Mouse (Mus musculus): Measurements from ENCODE around the gene Hcrt. TPM values are rescaled to one million over a fixed set of nuclear protein-coding genes. Genes with fewer than 3 reads are reported as not detected.

Gene Hcrt
- polyA plus RNA-seq, 1 experiment from 2014 or later, result not detected

DNA sequence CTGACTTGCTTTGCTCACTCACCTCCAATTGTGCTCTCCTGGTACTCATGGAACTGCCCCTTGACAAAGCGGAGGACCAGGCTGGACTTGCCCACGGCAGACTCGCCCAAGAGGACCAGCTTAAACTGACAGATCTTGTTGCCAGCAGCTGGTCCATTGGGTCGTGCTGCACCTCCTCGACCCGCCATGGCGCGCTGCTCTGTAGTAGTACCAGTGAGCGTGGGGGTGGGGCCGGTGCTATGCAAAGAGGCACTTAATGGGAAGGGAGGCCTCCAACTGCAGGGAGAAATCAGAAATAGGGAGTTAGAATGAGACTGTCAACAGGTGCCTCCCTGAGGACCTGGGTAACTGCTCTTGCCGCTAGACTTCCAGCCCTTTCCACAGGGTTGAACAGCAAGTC lies 42.8 kb downstream of the Hcrt start:
- Histone ChIP-seq H3K27ac (peak overlapping the region; percentile 82), H3K4me2 (no peak overlapping the region), H3K9me3 (replicated peaks) (no peaks in the 10 kb centered on the region), H3K27me3 (no peaks in the 10 kb centered on the region), H3K9ac (no peak overlapping the region), H3K4me1 (replicated peaks) (peaks cover 56% of the 10 kb centered on the region), H3K4me3 (no peak overlapping the region), H3K36me3 (peaks cover 44% of the 10 kb centered on the region)
- WGBS, result 76% methylated on average over 11 of the region's 11 CpGs
- ATAC-seq (replicated peaks; ENCODE audit: insufficient number of reproducible peaks, insufficient read depth, low FRiP score, low read depth), result no peak

DNA sequence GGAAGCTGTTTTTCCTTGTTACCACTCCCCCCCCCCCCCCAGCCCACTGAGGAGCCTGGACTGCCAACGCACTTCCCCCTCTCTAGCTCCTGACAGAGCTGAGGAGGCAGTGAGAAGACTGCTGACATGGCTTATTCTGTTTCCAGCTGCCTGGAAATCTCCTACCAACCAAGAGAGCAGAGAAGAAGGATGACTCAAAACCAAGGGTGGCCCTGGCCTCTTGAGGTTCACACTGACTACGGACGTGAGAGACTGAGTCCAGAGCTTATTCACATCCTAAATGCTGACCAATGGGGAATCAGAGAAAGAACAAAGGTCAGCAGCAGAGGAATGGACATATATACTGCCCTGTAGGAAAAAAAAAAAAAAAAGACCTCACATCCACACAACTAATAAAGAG lies 43.4 kb downstream of the Hcrt start:
- no peak for ATAC-seq (replicated peaks; ENCODE audit: insufficient number of reproducible peaks, insufficient read depth, low FRiP score, low read depth)
- no peak overlapping the region for H3K9ac ChIP-seq
- 66% methylated on average over 3 of the region's 3 CpGs for WGBS
- H3K4me2 ChIP-seq, result no peak overlapping the region
- peaks cover 46% of the 10 kb centered on the region for H3K36me3 ChIP-seq
- no peak overlapping the region for H3K4me3 ChIP-seq
- H3K9me3 ChIP-seq (replicated peaks), result no peaks in the 10 kb centered on the region
- peaks cover 54% of the 10 kb centered on the region for H3K4me1 ChIP-seq (replicated peaks)
- no peak overlapping the region; the same call in 1 of the 2 replicates for H3K27ac ChIP-seq
- H3K27me3 ChIP-seq, result no peaks in the 10 kb centered on the region

DNA sequence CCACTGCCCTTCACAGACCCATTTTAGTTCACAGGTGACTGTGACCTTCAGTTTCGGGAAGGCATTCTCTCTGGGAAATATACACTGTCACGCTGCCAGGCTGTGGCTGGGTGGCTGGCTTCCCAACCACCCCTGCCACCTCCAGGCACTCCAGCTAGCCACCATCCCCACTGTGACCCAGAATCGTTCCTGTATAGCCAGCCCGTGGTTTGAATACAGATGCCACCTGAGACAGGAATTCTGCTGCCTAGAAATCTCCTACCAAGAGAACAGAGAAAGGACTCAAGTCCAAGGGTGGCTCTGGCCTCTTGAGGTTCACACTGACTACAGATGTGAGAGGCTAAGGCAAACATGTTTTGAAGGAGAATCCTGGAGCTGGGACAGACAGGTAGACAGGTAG lies 43.9 kb downstream of the Hcrt start:
- H3K4me3 ChIP-seq, result no peak overlapping the region
- H3K27ac ChIP-seq, result no peak overlapping the region
- no peak for ATAC-seq (replicated peaks; ENCODE audit: insufficient number of reproducible peaks, insufficient read depth, low FRiP score, low read depth)
- peaks cover 56% of the 10 kb centered on the region for H3K4me1 ChIP-seq (replicated peaks)
- no peaks in the 10 kb centered on the region for H3K9me3 ChIP-seq (replicated peaks)
- no peak overlapping the region for H3K9ac ChIP-seq
- peaks cover 46% of the 10 kb centered on the region for H3K36me3 ChIP-seq
- no peaks in the 10 kb centered on the region for H3K27me3 ChIP-seq
- WGBS, result 87% methylated on average over 4 of the region's 4 CpGs
- H3K4me2 ChIP-seq, result no peak overlapping the region

DNA sequence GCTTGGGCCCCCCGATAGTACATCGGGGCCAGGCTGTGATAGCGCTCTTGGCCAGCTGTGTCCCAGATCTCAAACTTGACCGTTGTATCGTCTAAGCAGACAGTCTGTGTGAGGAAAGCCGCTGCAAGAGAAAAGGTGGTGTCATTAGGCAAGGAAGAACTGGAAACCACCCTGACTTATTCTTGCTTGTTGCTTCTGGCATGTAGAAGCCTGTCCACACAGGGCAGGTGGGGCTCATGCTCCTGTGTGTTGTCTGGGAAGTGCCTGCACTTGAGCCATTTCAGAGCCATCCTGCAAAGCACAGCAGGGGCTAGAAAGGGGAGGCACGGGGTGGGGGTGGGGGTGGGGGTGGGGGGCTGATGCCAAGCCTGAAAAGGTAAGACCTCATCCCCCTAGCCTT lies 44.3 kb downstream of the Hcrt start:
- no peaks in the 10 kb centered on the region for H3K9me3 ChIP-seq (replicated peaks)
- H3K27ac ChIP-seq, result no peak overlapping the region
- no peak overlapping the region for H3K4me3 ChIP-seq
- H3K27me3 ChIP-seq, result no peaks in the 10 kb centered on the region
- no peak overlapping the region for H3K4me2 ChIP-seq
- 94% methylated on average over 7 of the region's 7 CpGs for WGBS
- no peak for ATAC-seq (replicated peaks; ENCODE audit: insufficient number of reproducible peaks, insufficient read depth, low FRiP score, low read depth)
- H3K36me3 ChIP-seq, result peaks cover 46% of the 10 kb centered on the region
- H3K9ac ChIP-seq, result no peak overlapping the region
- peaks cover 60% of the 10 kb centered on the region for H3K4me1 ChIP-seq (replicated peaks)

DNA sequence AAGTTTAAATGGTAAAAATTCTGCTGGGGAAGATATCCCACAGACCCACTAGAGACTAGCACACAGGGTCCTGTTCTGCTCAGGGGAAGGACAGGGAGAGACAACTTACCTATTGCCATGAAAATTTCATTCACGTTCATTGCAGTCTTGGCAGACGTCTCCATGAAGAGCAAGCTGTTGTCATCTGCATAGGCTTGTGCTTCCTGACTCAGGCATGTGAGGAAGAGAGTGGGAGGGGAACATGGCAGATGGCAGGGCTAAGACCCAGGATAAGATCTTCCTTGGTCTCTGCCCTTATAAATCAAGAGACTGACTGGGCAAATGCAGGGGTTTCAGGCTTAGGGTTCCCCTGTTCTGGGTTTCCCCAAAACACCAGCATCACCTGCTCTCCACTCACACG lies 46.1 kb downstream of the Hcrt start:
- no peak overlapping the region for H3K4me3 ChIP-seq
- H3K36me3 ChIP-seq, result peaks cover 46% of the 10 kb centered on the region
- no peaks in the 10 kb centered on the region for H3K27me3 ChIP-seq
- H3K9me3 ChIP-seq (replicated peaks), result no peaks in the 10 kb centered on the region
- peaks cover 55% of the 10 kb centered on the region for H3K4me1 ChIP-seq (replicated peaks)
- H3K27ac ChIP-seq, result no peak overlapping the region
- H3K9ac ChIP-seq, result no peak overlapping the region
- 78% methylated on average over 3 of the region's 3 CpGs for WGBS
- no peak overlapping the region for H3K4me2 ChIP-seq
- no peak for ATAC-seq (replicated peaks; ENCODE audit: insufficient number of reproducible peaks, insufficient read depth, low FRiP score, low read depth)

DNA sequence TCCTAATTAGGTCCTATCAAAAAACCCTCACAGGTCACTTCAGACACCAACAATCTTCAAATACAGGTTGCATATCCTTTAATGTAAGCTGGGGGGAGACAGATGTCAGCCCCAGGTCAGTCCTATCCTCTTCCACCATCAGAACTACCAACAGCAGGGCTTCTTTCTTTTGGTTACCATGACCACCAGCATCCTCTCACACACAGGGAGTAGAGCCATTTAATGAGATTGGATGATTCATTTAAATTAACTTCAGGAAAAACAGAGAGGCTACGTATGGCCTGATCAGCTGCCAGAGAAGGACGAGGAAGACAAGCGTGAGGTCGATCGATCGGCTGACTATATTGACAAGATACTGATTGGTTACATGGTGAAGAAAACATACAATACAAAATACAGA lies 47.8 kb downstream of the Hcrt start:
- ATAC-seq (replicated peaks; ENCODE audit: insufficient number of reproducible peaks, insufficient read depth, low FRiP score, low read depth), result no peak
- Histone ChIP-seq H3K4me2 (no peak overlapping the region), H3K9ac (no peak overlapping the region), H3K9me3 (replicated peaks) (no peaks in the 10 kb centered on the region), H3K4me1 (replicated peaks) (peaks cover 46% of the 10 kb centered on the region), H3K36me3 (peaks cover 55% of the 10 kb centered on the region), H3K27ac (no peak overlapping the region), H3K27me3 (no peaks in the 10 kb centered on the region), H3K4me3 (no peak overlapping the region)
- WGBS, result 92% methylated on average over 6 of the region's 6 CpGs

DNA sequence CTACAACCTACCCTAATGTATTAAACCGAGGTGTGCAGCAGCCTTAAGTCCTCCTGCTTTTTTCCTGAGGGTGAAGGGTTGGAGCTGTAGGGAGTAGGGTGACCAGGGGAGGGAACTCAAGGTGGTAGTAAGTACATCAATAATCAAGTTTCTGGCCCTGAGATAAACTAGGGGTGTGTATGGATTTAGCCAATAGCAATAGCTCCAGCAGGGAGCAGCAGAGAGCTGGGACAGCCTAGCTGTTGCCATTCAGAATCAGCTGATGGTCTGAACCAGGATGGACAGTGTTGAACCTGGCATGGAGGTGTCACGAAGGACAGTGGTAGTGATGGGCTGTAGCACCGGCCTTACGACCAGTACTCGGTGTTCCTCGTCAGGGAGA lies 48.2 kb downstream of the Hcrt start:
- no peak for ATAC-seq (replicated peaks; ENCODE audit: insufficient number of reproducible peaks, insufficient read depth, low FRiP score, low read depth)
- Histone ChIP-seq H3K27ac (peak overlapping the region; percentile 79), H3K4me1 (replicated peaks) (peaks cover 42% of the 10 kb centered on the region), H3K27me3 (no peaks in the 10 kb centered on the region), H3K36me3 (peaks cover 57% of the 10 kb centered on the region), H3K9me3 (replicated peaks) (no peaks in the 10 kb centered on the region), H3K9ac (no peak overlapping the region), H3K4me3 (peak overlapping the region; percentile 36; the same call in 1 of the 2 replicates), H3K4me2 (peak overlapping the region; percentile 65)
- WGBS, result 48% methylated on average over 6 of the region's 6 CpGs

DNA sequence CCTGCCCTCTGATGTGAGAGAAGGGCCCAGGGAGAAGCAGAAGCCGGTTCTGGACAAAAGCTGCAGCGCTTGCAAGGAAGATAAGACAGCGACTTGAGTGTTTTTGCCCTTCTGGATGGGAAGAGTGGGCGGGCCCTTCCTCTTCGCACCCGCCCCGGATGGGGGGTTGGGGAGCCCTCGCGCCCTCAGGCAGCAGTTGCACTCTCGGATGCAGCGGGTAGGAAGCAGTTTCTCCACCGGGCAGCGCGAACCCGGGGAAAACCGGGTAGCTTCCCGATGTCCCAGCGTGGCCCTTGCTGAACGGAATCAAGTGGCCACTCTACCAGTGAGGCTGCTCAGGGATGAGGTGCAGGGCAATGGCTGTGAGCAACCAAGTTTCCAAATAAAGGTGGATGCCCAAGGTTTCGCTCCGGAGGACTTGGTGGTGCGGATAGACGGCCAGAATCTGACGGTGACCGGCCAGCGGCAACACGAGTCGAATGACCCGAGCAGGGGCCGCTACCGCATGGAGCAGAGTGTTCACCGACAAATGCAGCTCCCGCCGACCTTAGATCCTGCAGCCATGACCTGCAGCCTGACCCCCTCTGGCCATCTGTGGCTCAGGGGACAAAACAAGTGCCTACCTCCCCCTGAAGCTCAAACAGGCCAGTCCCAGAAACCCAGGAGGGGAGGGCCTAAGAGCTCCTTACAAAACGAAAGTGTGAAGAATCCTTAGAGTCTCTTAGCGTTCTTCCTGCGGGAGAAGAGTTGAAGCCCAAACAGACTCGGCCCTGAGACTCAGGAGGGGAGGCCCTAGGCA lies 48.8 kb downstream of the Hcrt start, which contains the start of gene Hspb9:
Hspb9 (plus strand) TSS at position 116 of the 799 bp plus-strand sequence.
- Histone ChIP-seq H3K4me1 (replicated peaks) (peaks cover 37% of the 10 kb centered on the region), H3K9ac (peak within 1 kb of the TSS; percentile 47), H3K4me3 (peak within 1 kb of the TSS; percentile 36), H3K36me3 (peaks cover 60% of the 10 kb centered on the region), H3K27ac (peak within 1 kb of the TSS; percentile 79), H3K27me3 (no peaks in the 10 kb centered on the region), H3K4me2 (peak within 1 kb of the TSS; percentile 79), H3K9me3 (replicated peaks) (no peaks in the 10 kb centered on the region)
- ATAC-seq (replicated peaks; ENCODE audit: insufficient number of reproducible peaks, insufficient read depth, low FRiP score, low read depth), result 0 out of 2 replicates have a peak, but pooled peaks have one; percentile 25
- WGBS, result 7% methylated on average over 38 of the region's 38 CpGs

DNA sequence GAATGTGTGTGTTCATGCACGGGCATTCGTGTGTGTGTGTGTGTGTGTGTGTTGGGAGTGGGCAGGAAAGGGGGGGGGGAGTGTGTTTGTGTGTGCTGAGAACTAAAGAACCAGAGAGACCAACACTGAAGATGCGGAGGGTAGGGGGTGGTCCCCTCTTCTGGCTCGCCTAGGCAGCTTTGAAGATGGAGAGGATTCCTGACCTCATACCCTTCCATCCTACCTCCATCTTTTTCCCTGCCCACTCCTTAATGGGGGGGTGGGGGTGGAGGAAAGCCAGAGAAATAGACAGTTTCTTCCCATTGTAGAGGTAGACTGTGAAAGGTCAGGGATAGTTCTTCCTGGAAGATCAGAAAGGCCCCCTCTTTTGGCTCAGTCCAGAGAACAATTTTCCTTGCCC lies 49.6 kb downstream of the Hcrt start:
- WGBS, result 70% methylated on average over 4 of the region's 4 CpGs
- Histone ChIP-seq H3K27ac (peak overlapping the region; percentile 79), H3K27me3 (no peaks in the 10 kb centered on the region), H3K4me3 (peak overlapping the region; percentile 36), H3K4me2 (peak overlapping the region; percentile 65), H3K36me3 (peaks cover 60% of the 10 kb centered on the region), H3K9ac (peak overlapping the region; percentile 47; the same call in 1 of the 2 replicates), H3K9me3 (replicated peaks) (no peaks in the 10 kb centered on the region), H3K4me1 (replicated peaks) (peaks cover 34% of the 10 kb centered on the region)
- no peak for ATAC-seq (replicated peaks; ENCODE audit: insufficient number of reproducible peaks, insufficient read depth, low FRiP score, low read depth)

DNA sequence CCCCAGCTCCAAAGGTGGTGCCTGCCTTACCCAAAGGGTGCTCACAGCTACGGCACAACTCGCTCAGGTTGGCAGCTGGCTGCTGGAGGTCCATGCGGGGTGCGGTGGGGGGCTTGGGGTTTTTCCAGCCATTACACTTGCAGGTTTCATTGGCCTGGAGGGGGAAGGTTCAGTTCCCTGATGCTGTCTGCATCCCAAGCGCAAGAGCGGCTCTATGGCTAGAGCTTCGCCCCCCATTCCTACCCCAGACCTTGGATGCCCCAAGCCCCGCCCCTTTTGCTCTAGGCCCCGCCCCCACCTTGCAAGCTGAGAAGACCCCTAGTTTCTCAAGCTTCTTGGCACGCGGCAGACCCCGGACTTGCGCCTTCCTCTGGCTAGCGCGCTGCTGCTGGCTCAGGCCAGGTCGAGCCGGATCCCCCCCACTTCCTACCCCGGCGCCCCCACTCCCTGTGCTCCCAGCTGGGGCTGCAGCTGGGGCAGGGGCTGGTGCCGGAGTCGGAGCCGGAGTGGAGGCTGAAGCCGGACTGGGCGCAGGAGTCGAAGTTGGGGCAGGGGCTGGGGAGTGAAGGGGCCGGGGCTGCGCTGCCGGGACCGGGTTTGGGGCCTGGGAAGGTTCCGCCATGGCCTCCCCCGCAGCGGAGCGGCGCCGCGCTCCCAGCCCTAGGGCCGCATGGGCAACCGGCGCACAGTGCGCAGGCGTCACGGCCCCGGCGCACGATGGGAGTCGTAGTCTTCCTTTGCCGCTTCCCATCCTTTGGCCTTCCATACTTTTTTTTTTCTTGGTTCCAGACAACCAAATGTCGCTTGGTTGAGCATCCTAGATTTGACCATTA lies 50.7 kb downstream of the Hcrt start, which contains the start of gene Kat2a:
Kat2a (minus strand) TSS at position 683 of the 833 bp plus-strand sequence.
- H3K27ac ChIP-seq, result peak within 1 kb of the TSS; percentile 79
- H3K4me2 ChIP-seq, result peak within 1 kb of the TSS; percentile 79
- H3K27me3 ChIP-seq, result no peaks in the 10 kb centered on the region
- peaks cover 34% of the 10 kb centered on the region for H3K4me1 ChIP-seq (replicated peaks)
- peak within 1 kb of the TSS; percentile 91 for H3K9ac ChIP-seq
- H3K4me3 ChIP-seq, result peak within 1 kb of the TSS; percentile 89
- peaks cover 60% of the 10 kb centered on the region for H3K36me3 ChIP-seq
- H3K9me3 ChIP-seq (replicated peaks), result no peaks in the 10 kb centered on the region
- 2% methylated on average over 48 of the region's 48 CpGs for WGBS
- peak; percentile 87 for ATAC-seq (replicated peaks; ENCODE audit: insufficient number of reproducible peaks, insufficient read depth, low FRiP score, low read depth)
